Mouse (Mus musculus) cerebellum, adult 9-11 months (tissue): Measurements from ENCODE around the gene Mcoln3.

Source experiments
- DNase-seq: peaks from one replicate; pipeline ENCODE4 v3.0.0; 2022

The Mcoln3 gene

GRCm38 (mm10) chr3:146177748-146178582 lies 60.7 kb downstream of the Mcoln3 start:
- peak; percentile 40 for DNase-seq

GRCm38 (mm10) chr3:146180341-146180740 lies 63.1 kb downstream of the Mcoln3 start:
- DNase-seq: no peak

GRCm38 (mm10) chr3:146180986-146181385 lies 63.7 kb downstream of the Mcoln3 start:
- no peak for DNase-seq

GRCm38 (mm10) chr3:146184992-146185657 lies 67.9 kb downstream of the Mcoln3 start:
- peak; percentile 8 for DNase-seq

GRCm38 (mm10) chr3:146186033-146186432 lies 68.8 kb downstream of the Mcoln3 start:
- DNase-seq: no peak

- no peak for DNase-seq
Observed at GRCm38 (mm10) chr3:146189933-146190332, 72.7 kb downstream of the Mcoln3 start.
